Mouse (Mus musculus) cerebellum, adult 2 months (tissue): Measurements from ENCODE around the gene Taok3.

Experiments
- CTCF ChIP-seq: fragments of 200-500 bp; IDR thresholded peaks from 2 replicates; pipeline ENCODE4 v1.5.1; 2011; ENCODE audit warnings: low read depth, mild to moderate bottlenecking, control low read depth, low read length, moderate library complexity, borderline replicate concordance; ENCODE audit not compliant: insufficient read depth
- POLR2A ChIP-seq: fragments of 200-500 bp; IDR thresholded peaks from 2 replicates; pipeline ENCODE4 v1.6.1; 2011; ENCODE audit warnings: low read length, control low read depth, borderline replicate concordance; ENCODE audit not compliant: insufficient read depth

DNA sequence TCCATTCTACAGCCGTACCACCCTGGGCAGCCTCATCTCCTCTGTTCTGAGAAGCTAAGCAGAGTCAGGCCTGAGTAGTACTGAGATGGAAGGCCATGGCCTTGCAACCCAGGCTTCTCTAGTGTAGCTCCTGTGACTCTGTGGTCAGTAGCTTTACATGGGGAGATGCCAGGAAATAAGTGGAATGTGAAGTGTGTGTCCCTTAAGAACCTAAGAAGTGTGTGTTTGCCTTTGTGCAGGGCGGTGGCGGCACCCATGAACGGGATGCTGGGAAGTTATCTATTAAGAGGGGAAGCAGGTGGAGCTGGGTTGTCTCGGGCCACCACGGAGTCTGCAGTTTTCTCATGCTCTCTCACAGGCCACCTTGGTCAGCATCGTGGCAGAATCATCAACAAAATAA, 76.6 kb downstream of the Taok3 start:
- no peak for TF ChIP-seq POLR2A
- no peak for TF ChIP-seq CTCF
